Mouse (Mus musculus) liver, postnatal 0 days (tissue): ENCODE data around the gene Mlxip.

Experiments
- CTCF ChIP-seq: sonication (generic); IDR thresholded peaks from 2 replicates; pipeline ENCODE4 v1.5.1; 2016; ENCODE audit warnings: antibody characterized with exemption, low read depth
- EP300 ChIP-seq: IDR thresholded peaks from 2 replicates; pipeline ENCODE4 v1.6.1; 2016; ENCODE audit warnings: antibody characterized with exemption, low read depth, mild to moderate bottlenecking

DNA sequence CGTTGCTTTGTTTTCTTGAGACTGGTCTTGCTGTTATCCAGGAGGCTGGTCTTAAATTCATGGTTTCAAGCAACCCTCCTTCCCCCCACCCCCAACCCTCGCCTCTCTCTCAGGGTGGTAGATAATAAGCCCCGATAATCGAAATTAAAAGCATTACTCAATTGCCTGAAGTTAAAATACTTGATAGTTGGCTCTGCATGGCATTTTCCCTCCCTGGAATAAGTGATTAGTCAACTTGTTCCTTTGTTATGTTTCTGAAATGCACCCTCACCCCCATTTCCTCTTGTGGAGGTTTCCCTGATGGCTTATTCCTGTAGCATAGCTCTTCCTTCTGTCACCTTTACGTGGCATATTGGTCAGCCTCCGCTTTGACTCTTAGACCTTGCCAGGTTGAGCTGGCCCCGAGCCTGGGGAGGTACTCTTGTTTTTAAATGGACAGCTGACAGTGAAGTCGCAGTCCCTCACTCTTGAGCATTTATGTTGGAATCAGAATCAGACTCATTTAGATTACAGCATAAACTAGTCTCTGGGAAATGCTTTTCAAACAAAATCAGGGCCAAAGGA, 2.4 kb downstream of the Mlxip start:
- TF ChIP-seq CTCF (no peak), EP300 (no peak)
